Mouse (Mus musculus): ENCODE measurements around the gene Khk. TPM values are rescaled to one million over a fixed set of nuclear protein-coding genes. Genes with fewer than 3 reads are reported as not detected.
"Not testable (repeated sequence)": the region's sequence is repeated elsewhere in the genome, so short reads cannot be mapped to it uniquely, and the experiment has no call there.

Gene Khk
- polyA plus RNA-seq (2015; fragmentation: Nextera tagmentation; extraction: Ambion mirVana): 31.7 and 36.0 TPM in 2 replicates

- H3K9ac ChIP-seq (ENCODE audit: low read depth, low read length): peak within 1 kb of the TSS; percentile 73
- H3K27ac ChIP-seq (ENCODE audit: low read length): peak within 1 kb of the TSS; percentile 87
- H3K27me3 ChIP-seq (ENCODE audit: control insufficient read depth, insufficient read depth, low read depth, low read length): no peaks in the 10 kb centered on the region
- peak within 1 kb of the TSS; percentile 82 for H3K4me3 ChIP-seq (ENCODE audit: low read depth, low read length)
- under 1% methylated on average over 39 of the region's 40 CpGs for WGBS (ENCODE audit: insufficient replicate concordance)
- peak; percentile 91 for ATAC-seq (ENCODE audit: low read depth)
- no peaks in the 10 kb centered on the region for H3K9me3 ChIP-seq (replicated peaks; ENCODE audit: control insufficient read depth, low read length)
- peaks cover 9% of the 10 kb centered on the region for H3K36me3 ChIP-seq (ENCODE audit: control insufficient read depth, insufficient read depth)
- H3K4me2 ChIP-seq (ENCODE audit: low read depth, low read length): peak within 1 kb of the TSS; percentile 90
- peaks cover 34% of the 10 kb centered on the region for H3K4me1 ChIP-seq (ENCODE audit: control insufficient read depth, low read depth, low read length)
These were observed at the start of gene Khk for GRCm38 (mm10) chr5:30921256-30922033. Khk (plus strand) TSS chr5:30921431.

GRCm38 (mm10) chr5:30872574-30872973 lies 48.7 kb upstream of the Khk start:
- WGBS (ENCODE audit: insufficient replicate concordance): 83% methylated on average over 9 of the region's 9 CpGs
- Histone ChIP-seq H3K9ac (ENCODE audit: low read depth, low read length) (no peak overlapping the region), H3K27me3 (ENCODE audit: control insufficient read depth, insufficient read depth, low read depth, low read length) (no peaks in the 10 kb centered on the region), H3K4me3 (ENCODE audit: low read depth, low read length) (no peak overlapping the region), H3K27ac (ENCODE audit: low read length) (no peak overlapping the region), H3K4me1 (ENCODE audit: control insufficient read depth, low read depth, low read length) (peaks cover 12% of the 10 kb centered on the region), H3K36me3 (ENCODE audit: control insufficient read depth, insufficient read depth) (peaks cover 55% of the 10 kb centered on the region), H3K4me2 (ENCODE audit: low read depth, low read length) (no peak overlapping the region), H3K9me3 (replicated peaks; ENCODE audit: control insufficient read depth, low read length) (no peaks in the 10 kb centered on the region)
- no peak for ATAC-seq (ENCODE audit: low read depth)

- H3K9ac ChIP-seq (ENCODE audit: low read depth, low read length): no peak overlapping the region
- H3K27ac ChIP-seq (ENCODE audit: low read length): no peak overlapping the region
- H3K36me3 ChIP-seq (ENCODE audit: control insufficient read depth, insufficient read depth): peaks cover 59% of the 10 kb centered on the region
- WGBS (ENCODE audit: insufficient replicate concordance): 79% methylated on average over 7 of the region's 7 CpGs
- ATAC-seq (ENCODE audit: low read depth): no peak
- no peaks in the 10 kb centered on the region for H3K27me3 ChIP-seq (ENCODE audit: control insufficient read depth, insufficient read depth, low read depth, low read length)
- H3K4me1 ChIP-seq (ENCODE audit: control insufficient read depth, low read depth, low read length): peaks cover 8% of the 10 kb centered on the region
- no peaks in the 10 kb centered on the region for H3K9me3 ChIP-seq (replicated peaks; ENCODE audit: control insufficient read depth, low read length)
- no peak overlapping the region for H3K4me2 ChIP-seq (ENCODE audit: low read depth, low read length)
- H3K4me3 ChIP-seq (ENCODE audit: low read depth, low read length): no peak overlapping the region
These were observed 46.9 kb upstream of the Khk start for GRCm38 (mm10) chr5:30874365-30874764.

GRCm38 (mm10) chr5:30878616-30879015 lies 42.6 kb upstream of the Khk start:
- Histone ChIP-seq H3K9me3 (replicated peaks; ENCODE audit: control insufficient read depth, low read length) (no peaks in the 10 kb centered on the region), H3K27me3 (ENCODE audit: control insufficient read depth, insufficient read depth, low read depth, low read length) (no peaks in the 10 kb centered on the region), H3K4me2 (ENCODE audit: low read depth, low read length) (no peak overlapping the region), H3K4me1 (ENCODE audit: control insufficient read depth, low read depth, low read length) (no peaks in the 10 kb centered on the region), H3K9ac (ENCODE audit: low read depth, low read length) (no peak overlapping the region), H3K4me3 (ENCODE audit: low read depth, low read length) (no peak overlapping the region), H3K36me3 (ENCODE audit: control insufficient read depth, insufficient read depth) (peaks cover 39% of the 10 kb centered on the region), H3K27ac (ENCODE audit: low read length) (no peak overlapping the region)
- no peak for ATAC-seq (ENCODE audit: low read depth)
- WGBS (ENCODE audit: insufficient replicate concordance): 50% methylated on average over 6 of the region's 6 CpGs

GRCm38 (mm10) chr5:30879347-30879943 lies 41.8 kb upstream of the Khk start:
- no peak overlapping the region; the same call in 1 of the 2 replicates for H3K27ac ChIP-seq (ENCODE audit: low read length)
- no peaks in the 10 kb centered on the region for H3K27me3 ChIP-seq (ENCODE audit: control insufficient read depth, insufficient read depth, low read depth, low read length)
- H3K9ac ChIP-seq (ENCODE audit: low read depth, low read length): no peak overlapping the region
- H3K4me2 ChIP-seq (ENCODE audit: low read depth, low read length): no peak overlapping the region
- WGBS (ENCODE audit: insufficient replicate concordance): 59% methylated on average over 5 of the region's 5 CpGs
- H3K9me3 ChIP-seq (replicated peaks; ENCODE audit: control insufficient read depth, low read length): no peaks in the 10 kb centered on the region
- peaks cover 31% of the 10 kb centered on the region for H3K36me3 ChIP-seq (ENCODE audit: control insufficient read depth, insufficient read depth)
- no peaks in the 10 kb centered on the region for H3K4me1 ChIP-seq (ENCODE audit: control insufficient read depth, low read depth, low read length)
- no peak overlapping the region for H3K4me3 ChIP-seq (ENCODE audit: low read depth, low read length)
- no peak for ATAC-seq (ENCODE audit: low read depth)

GRCm38 (mm10) chr5:30881839-30882238 lies 39.4 kb upstream of the Khk start:
- WGBS (ENCODE audit: insufficient replicate concordance): 65% methylated on average over 4 of the region's 4 CpGs
- ATAC-seq (ENCODE audit: low read depth); H3K27ac ChIP-seq (ENCODE audit: low read length); H3K27me3 ChIP-seq (ENCODE audit: control insufficient read depth, insufficient read depth, low read depth, low read length); H3K4me2 ChIP-seq (ENCODE audit: low read depth, low read length); H3K9me3 ChIP-seq (replicated peaks; ENCODE audit: control insufficient read depth, low read length); H3K4me1 ChIP-seq (ENCODE audit: control insufficient read depth, low read depth, low read length); H3K4me3 ChIP-seq (ENCODE audit: low read depth, low read length); H3K9ac ChIP-seq (ENCODE audit: low read depth, low read length); H3K36me3 ChIP-seq (ENCODE audit: control insufficient read depth, insufficient read depth): not testable (repeated sequence)

GRCm38 (mm10) chr5:30886209-30886608 lies 35.0 kb upstream of the Khk start:
- no peak for ATAC-seq (ENCODE audit: low read depth)
- Histone ChIP-seq H3K4me3 (ENCODE audit: low read depth, low read length) (no peak overlapping the region), H3K36me3 (ENCODE audit: control insufficient read depth, insufficient read depth) (no peaks in the 10 kb centered on the region), H3K4me1 (ENCODE audit: control insufficient read depth, low read depth, low read length) (peaks cover 24% of the 10 kb centered on the region), H3K27ac (ENCODE audit: low read length) (no peak overlapping the region), H3K4me2 (ENCODE audit: low read depth, low read length) (peak overlapping the region; percentile 92; the same call in 1 of the 2 replicates), H3K9me3 (replicated peaks; ENCODE audit: control insufficient read depth, low read length) (no peaks in the 10 kb centered on the region), H3K27me3 (ENCODE audit: control insufficient read depth, insufficient read depth, low read depth, low read length) (no peaks in the 10 kb centered on the region), H3K9ac (ENCODE audit: low read depth, low read length) (no peak overlapping the region)
- 64% methylated on average over 4 of the region's 4 CpGs for WGBS (ENCODE audit: insufficient replicate concordance)

- H3K9me3 ChIP-seq (replicated peaks; ENCODE audit: control insufficient read depth, low read length): no peaks in the 10 kb centered on the region
- H3K27me3 ChIP-seq (ENCODE audit: control insufficient read depth, insufficient read depth, low read depth, low read length): no peaks in the 10 kb centered on the region
- H3K9ac ChIP-seq (ENCODE audit: low read depth, low read length): peak overlapping the region; percentile 77
- peak overlapping the region; percentile 87 for H3K4me3 ChIP-seq (ENCODE audit: low read depth, low read length)
- ATAC-seq (ENCODE audit: low read depth): no peak
- WGBS (ENCODE audit: insufficient replicate concordance): 36% methylated on average over 5 of the region's 5 CpGs
- H3K4me1 ChIP-seq (ENCODE audit: control insufficient read depth, low read depth, low read length): peaks cover 24% of the 10 kb centered on the region
- peak overlapping the region; percentile 92 for H3K4me2 ChIP-seq (ENCODE audit: low read depth, low read length)
- H3K36me3 ChIP-seq (ENCODE audit: control insufficient read depth, insufficient read depth): no peaks in the 10 kb centered on the region
- peak overlapping the region; percentile 93 for H3K27ac ChIP-seq (ENCODE audit: low read length)
These were observed 34.5 kb upstream of the Khk start for GRCm38 (mm10) chr5:30886731-30887130.

GRCm38 (mm10) chr5:30887331-30887761 lies 33.9 kb upstream of the Khk start:
- Histone ChIP-seq H3K4me1 (ENCODE audit: control insufficient read depth, low read depth, low read length) (peaks cover 24% of the 10 kb centered on the region), H3K27ac (ENCODE audit: low read length) (peak overlapping the region; percentile 93), H3K4me2 (ENCODE audit: low read depth, low read length) (peak overlapping the region; percentile 92), H3K9ac (ENCODE audit: low read depth, low read length) (peak overlapping the region; percentile 77), H3K9me3 (replicated peaks; ENCODE audit: control insufficient read depth, low read length) (no peaks in the 10 kb centered on the region), H3K27me3 (ENCODE audit: control insufficient read depth, insufficient read depth, low read depth, low read length) (no peaks in the 10 kb centered on the region), H3K36me3 (ENCODE audit: control insufficient read depth, insufficient read depth) (0 out of 2 replicates have a peak, but pooled peaks cover 4% of the 10 kb centered on the region), H3K4me3 (ENCODE audit: low read depth, low read length) (peak overlapping the region; percentile 87)
- peak; percentile 57 for ATAC-seq (ENCODE audit: low read depth)
- WGBS (ENCODE audit: insufficient replicate concordance): 0% methylated on average over 19 of the region's 19 CpGs
